8 mouse cellular contexts compared by ENCODE assay signal in the genomic region with DNA sequence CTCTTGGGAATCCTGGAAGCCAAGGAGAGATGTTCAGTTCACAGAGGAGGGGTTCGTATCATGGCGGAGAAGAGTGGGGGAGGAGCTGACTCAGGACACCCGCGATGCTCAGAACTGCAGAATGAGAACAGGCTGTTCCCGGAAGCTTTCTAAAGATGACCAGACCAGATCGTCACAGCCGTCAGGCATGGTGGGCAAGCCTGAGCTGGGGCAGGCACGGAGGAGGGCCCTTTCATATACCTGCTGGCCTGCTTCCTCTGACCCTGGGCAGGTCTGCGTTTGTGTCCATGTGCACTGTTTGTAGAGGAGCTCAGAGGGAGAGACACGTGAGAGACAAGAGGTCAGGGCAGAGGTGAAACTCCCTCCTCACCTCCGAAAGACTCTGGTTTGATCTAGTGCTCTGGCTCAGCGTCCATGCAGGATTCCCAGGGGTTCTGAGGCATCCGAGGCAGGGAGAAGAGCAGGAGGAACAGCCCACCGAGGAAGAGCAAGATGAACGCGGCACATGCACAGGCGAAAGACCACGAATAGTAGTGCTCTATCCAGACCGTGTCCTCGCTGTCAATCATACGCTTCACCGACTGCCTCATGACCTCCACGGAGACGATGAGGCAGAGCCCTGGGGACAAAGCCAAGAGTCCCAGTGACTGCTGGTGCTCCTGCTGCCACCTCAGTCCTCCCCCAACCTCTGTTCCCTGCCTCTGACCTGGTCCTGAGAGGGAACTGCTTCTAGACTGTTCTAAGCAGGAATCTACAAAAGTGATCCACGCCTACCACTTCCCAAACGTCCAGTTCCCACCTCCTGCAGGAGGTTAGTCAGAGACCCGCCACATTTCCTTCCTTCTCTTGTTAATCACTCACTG. TPM values are rescaled to one million over a fixed set of nuclear protein-coding genes. Genes with fewer than 3 reads are reported as not detected.
DNase-seq lines count a peak whose midpoint lies in the region; ATAC-seq and TF ChIP-seq lines count a peak whose summit lies in the region.
"Had no signal": no experiment of that assay in that cellular context is flagged by ENCODE, and none has a peak within 500 bp of the region (broad histone marks: within the 10 kb centered on the region; RNA-seq: fewer than 3 reads in every experiment).

No protein-coding gene starts in this region.

- H3K4me3 ChIP-seq in heart, embryonic 12.5 days, result no peak overlapping the region
- H3K4me3 ChIP-seq in embryonic facial prominence, embryonic 14.5 days (ENCODE audit: low read depth, low read length), result no peak overlapping the region
- H3K4me3 ChIP-seq in kidney, postnatal 0 days (replicated peaks; ENCODE audit: low read depth, low read length), result no peak overlapping the region

- H3K4me2 ChIP-seq in heart, embryonic 12.5 days, result no peak overlapping the region
- H3K4me2 ChIP-seq in embryonic facial prominence, embryonic 14.5 days (ENCODE audit: low read depth, low read length), result peak overlapping the region; percentile 29; the same call in 1 of the 2 replicates
- H3K4me2 ChIP-seq in kidney, postnatal 0 days (ENCODE audit: low read length), result peak overlapping the region; percentile 13; the same call in 1 of the 2 replicates

- no peak for ATAC-seq in heart, embryonic 12.5 days (ENCODE audit: insufficient number of reproducible peaks, low FRiP score)
- ATAC-seq in embryonic facial prominence, embryonic 14.5 days (ENCODE audit: low read depth), result no peak
- peak; percentile 33; the same call in 1 of the 2 replicates for ATAC-seq in kidney, postnatal 0 days (replicated peaks; ENCODE audit: low FRiP score, low read depth)
- no peak for ATAC-seq in inflammation-experienced regulatory T-cells, adult 6 months

- H3K9me3 ChIP-seq in heart, embryonic 12.5 days (replicated peaks), result no peaks in the 10 kb centered on the region; the same call in 1 of the 2 replicates
- no peaks in the 10 kb centered on the region for H3K9me3 ChIP-seq in embryonic facial prominence, embryonic 14.5 days (ENCODE audit: control insufficient read depth, low read length)
- H3K9me3 ChIP-seq in kidney, postnatal 0 days (replicated peaks; ENCODE audit: low read length), result no peaks in the 10 kb centered on the region

- 64% methylated on average over 27 of the region's 27 CpGs for WGBS in heart, embryonic 12.5 days
- WGBS in embryonic facial prominence, embryonic 14.5 days, result 44% methylated on average over 24 of the region's 27 CpGs
- 20% methylated on average over 27 of the region's 27 CpGs for WGBS in kidney, postnatal 0 days

- peak; percentile 26 for DNase-seq in heart, adult 8-10 months (ENCODE audit: low spot score)
- DNase-seq in adipocyte (ENCODE audit: low spot score), result peak; percentile 28
- peak; percentile 52 for DNase-seq in embryonic facial prominence, embryonic 14.5 days (ENCODE audit: low spot score)
- DNase-seq in kidney, postnatal 0 days (ENCODE audit: low spot score), result peak; percentile 58
- no peak for DNase-seq in layer of hippocampus, postnatal 25 days (ENCODE audit: extremely low spot score in 1 of 2, low spot score in 1 of 2)

- H3K27ac ChIP-seq in heart, embryonic 12.5 days (ENCODE audit: poor library complexity, severe bottlenecking), result no peak overlapping the region
- H3K27ac ChIP-seq in embryonic facial prominence, embryonic 14.5 days (replicated peaks; ENCODE audit: low read depth, low read length), result no peak overlapping the region
- no peak overlapping the region for H3K27ac ChIP-seq in kidney, postnatal 0 days

- H3K36me3 ChIP-seq in heart, embryonic 12.5 days, result no peaks in the 10 kb centered on the region
- no peaks in the 10 kb centered on the region for H3K36me3 ChIP-seq in embryonic facial prominence, embryonic 14.5 days (ENCODE audit: control insufficient read depth, insufficient read depth, low read length)
- no peaks in the 10 kb centered on the region for H3K36me3 ChIP-seq in kidney, postnatal 0 days (ENCODE audit: insufficient read depth, low read length)

- H3K4me1 ChIP-seq in heart, embryonic 12.5 days (replicated peaks), result 0 out of 2 replicates have a peak, but pooled peaks cover 5% of the 10 kb centered on the region
- H3K4me1 ChIP-seq in embryonic facial prominence, embryonic 14.5 days (ENCODE audit: control insufficient read depth, insufficient read depth, low read length), result peaks cover 5% of the 10 kb centered on the region
- H3K4me1 ChIP-seq in kidney, postnatal 0 days (replicated peaks; ENCODE audit: insufficient read depth, low read length), result 0 out of 2 replicates have a peak, but pooled peaks cover 3% of the 10 kb centered on the region

- TF ChIP-seq CTCF in kidney, postnatal 0 days (IDR thresholded peaks at IDR 0.05; ENCODE audit: low read depth), result no peak

- H3K27me3 ChIP-seq in heart, embryonic 12.5 days (replicated peaks), result peaks cover 9% of the 10 kb centered on the region; the same call in 1 of the 2 replicates
- H3K27me3 ChIP-seq in embryonic facial prominence, embryonic 14.5 days (replicated peaks; ENCODE audit: control insufficient read depth, insufficient read depth, low read length), result no peaks in the 10 kb centered on the region
- no peaks in the 10 kb centered on the region for H3K27me3 ChIP-seq in kidney, postnatal 0 days (ENCODE audit: insufficient read depth, low read length)

- H3K9ac ChIP-seq in heart, embryonic 12.5 days, result no peak overlapping the region
- no peak overlapping the region for H3K9ac ChIP-seq in embryonic facial prominence, embryonic 14.5 days (ENCODE audit: low read depth, low read length)
- no peak overlapping the region for H3K9ac ChIP-seq in kidney, postnatal 0 days (ENCODE audit: low read depth, low read length)

RNA-seq across cellular contexts. Expression of gene Cacng1, which starts 12.8 kb away (rescaled TPM):
- under 1 TPM in 1 of 4 experiments, not detected in 3; 0.31 TPM for total RNA-seq in heart, adult 8-10 months (2022)
- 0.15 TPM in 1 of 2 replicates, not detected in the other for polyA plus RNA-seq in heart, embryonic 12.5 days (2016; fragmentation: Nextera tagmentation; extraction: Ambion mirVana)
- polyA plus RNA-seq in embryonic facial prominence, embryonic 14.5 days (2014; fragmentation: Nextera tagmentation; extraction: Ambion mirVana), result 23.5 and 41.8 TPM in 2 replicates
- 0.26 and 0.59 TPM in 2 replicates for polyA plus RNA-seq in kidney, postnatal 0 days (2015; fragmentation: Nextera tagmentation; extraction: Ambion mirVana)
- polyA plus RNA-seq in inflammation-experienced regulatory T-cells, adult 6 months (2017; shearing (Covaris generic)), result not detected
- not detected for total RNA-seq in layer of hippocampus, postnatal 25 days (2021)
- polyA plus RNA-seq: intestine, embryonic 14.5 days had no signal

Comparison
In these comparisons a context has a peak if more than half of its experiments do, and no peak if none do; other contexts are left out.
1. DNase-seq: peak in heart, adult 8-10 months (single experiment), adipocyte (single experiment), embryonic facial prominence, embryonic 14.5 days (single experiment) and kidney, postnatal 0 days (single experiment); none in layer of hippocampus, postnatal 25 days (0 of 2).
2. RNA of gene Cacng1, which starts 12.8 kb away (polyA plus RNA-seq): 23.5 to 41.8 TPM in embryonic facial prominence, embryonic 14.5 days; 0.26 to 0.59 TPM in kidney, postnatal 0 days, 0.15 TPM in heart, embryonic 12.5 days and not detected in inflammation-experienced regulatory T-cells, adult 6 months; every median in the first group is over 10 times any median in the second.